Mouse (Mus musculus): Measurements from ENCODE around the gene Slc27a3.

The Slc27a3 gene

GRCm38 (mm10) chr3:90389511-90390490 lies at the start of gene Slc27a3:
Gene Slc27a3 (minus strand): TSS chr3:90389938.
- DNase-seq = no peak

DNA sequence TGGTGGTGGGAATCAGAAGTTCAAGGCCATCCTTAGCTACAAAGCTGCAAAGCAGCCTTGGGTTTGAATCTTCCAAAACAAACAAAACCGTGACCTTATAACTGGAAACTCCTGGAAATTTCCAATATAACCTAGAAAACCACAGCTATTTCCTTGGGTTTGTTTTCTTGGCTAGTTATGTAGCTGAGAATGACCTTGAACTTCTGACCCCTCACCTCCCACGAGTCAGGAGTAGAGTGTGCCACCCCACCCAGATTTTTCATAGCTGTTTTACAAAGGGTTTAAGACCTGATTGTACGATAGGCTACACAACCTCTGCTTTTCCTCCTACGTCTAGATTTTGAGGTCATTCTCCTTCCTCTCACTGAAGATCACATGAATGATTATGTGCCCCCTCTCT lies 47.4 kb upstream of the Slc27a3 start:
- DNase-seq = no peak

- DNase-seq = no peak
Observed at GRCm38 (mm10) chr3:90434073-90434730, 44.5 kb upstream of the Slc27a3 start.

GRCm38 (mm10) chr3:90433381-90434020 lies 43.8 kb upstream of the Slc27a3 start, which contains the start of gene Ints3:
Gene Ints3 (minus strand): TSS chr3:90433622.
- peak; percentile 99 to 100 for DNase-seq

DNA sequence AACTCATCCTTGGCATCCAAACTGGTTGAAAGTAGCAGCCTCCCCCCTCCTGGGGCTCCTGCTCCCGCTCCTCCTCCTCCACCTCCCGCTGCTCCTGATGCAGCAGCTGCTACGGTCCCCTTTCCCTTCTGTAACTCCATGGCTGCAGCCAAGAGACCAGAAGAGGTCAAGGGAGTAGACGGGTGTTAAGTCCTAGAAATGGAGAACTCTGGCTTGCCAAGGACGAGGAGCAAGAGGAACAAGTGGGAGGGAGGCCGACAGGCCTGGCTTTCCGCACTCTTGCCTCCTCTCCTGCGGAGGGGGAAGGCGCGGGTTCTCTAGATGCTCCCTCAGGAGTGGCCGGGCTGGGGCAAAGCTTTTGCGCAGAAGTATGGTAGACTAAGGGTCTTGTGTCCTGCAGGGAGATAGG lies 43.1 kb upstream of the Slc27a3 start:
- DNase-seq = peak in 1 of 2 experiments; percentile 37

DNA sequence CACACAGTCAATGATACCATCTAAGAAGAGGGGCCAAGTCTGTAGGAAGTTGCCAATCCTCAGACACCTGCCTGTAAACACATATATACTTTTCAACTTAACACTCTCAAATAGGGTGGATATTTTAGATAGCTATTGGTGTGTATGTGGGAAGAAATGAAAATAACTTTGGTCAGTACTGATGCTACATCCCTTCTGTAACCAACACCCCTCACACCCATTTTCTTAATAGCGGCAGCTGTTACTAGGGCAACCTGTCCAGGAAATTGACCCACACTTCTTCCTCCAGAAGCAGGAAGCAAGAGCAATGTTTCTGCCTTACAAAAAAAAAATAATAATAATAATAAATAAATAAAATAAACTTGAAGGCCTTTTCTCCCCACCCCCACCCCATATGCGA lies 42.6 kb upstream of the Slc27a3 start:
- no peak for DNase-seq

DNA sequence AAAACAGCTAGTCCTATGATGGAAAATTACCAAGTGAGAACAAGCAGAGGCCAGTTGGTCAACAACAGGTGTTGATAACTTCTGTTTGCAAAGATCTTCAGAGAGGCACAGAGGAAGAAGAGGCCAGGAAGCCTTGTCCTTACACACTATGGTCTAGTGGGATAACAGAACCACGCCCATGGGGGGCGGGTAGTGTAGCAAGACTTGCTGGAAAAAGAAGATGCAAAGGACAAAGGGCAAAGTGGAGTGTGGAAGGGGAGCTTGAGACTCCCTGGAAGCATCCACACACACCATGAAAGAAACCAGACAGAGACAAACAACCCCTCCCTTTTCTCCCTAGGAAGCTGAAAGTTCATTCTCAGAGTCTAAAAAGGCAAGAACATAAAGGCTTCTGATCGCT lies 39.8 kb upstream of the Slc27a3 start:
- no peak for DNase-seq

GRCm38 (mm10) chr3:90428186-90428585 lies 38.4 kb upstream of the Slc27a3 start:
- no peak for DNase-seq

- no peak for DNase-seq
Observed at GRCm38 (mm10) chr3:90427574-90427973, 37.8 kb upstream of the Slc27a3 start.

- no peak for DNase-seq
Observed at GRCm38 (mm10) chr3:90425499-90425898, 35.8 kb upstream of the Slc27a3 start.

GRCm38 (mm10) chr3:90423549-90423948 lies 33.8 kb upstream of the Slc27a3 start:
- no peak for DNase-seq

DNA sequence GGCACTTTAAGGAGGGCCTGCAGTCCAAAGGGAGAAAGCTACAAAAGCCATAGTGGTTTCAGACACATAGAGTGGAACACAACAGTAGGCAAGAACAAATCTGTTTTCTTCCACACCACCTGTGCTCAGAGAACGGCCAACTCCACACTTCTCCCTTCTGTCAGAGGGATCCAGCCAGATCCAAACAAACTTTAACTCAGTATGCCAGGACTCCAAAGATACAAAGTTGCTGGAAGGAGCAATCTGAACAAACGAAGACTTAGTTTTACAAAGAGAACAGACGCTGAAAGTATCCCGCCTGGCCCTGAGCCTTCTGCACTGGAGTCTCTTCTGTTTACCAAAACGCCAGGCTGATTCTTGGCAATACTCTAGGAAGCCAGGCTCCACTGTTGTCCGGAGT lies 31.0 kb upstream of the Slc27a3 start:
- no peak for DNase-seq

DNA sequence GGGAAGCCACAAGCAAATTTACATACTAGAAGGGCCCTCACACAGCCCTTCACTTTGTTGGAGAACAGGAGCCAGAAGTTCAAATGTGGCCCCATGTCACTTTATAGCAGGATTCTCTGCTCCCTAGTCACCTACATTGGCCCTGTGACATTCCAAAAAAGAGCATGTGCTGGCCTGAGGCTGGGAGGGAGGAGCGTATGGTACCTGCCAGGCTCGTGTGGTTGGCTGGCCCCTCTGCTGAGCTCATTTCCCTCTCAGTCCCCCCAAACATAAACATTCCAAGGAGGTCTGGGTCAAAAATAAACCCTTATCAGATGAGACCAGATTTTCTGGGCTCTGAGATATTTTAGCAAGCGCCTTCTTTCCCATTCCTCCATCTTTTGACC lies 23.3 kb upstream of the Slc27a3 start:
- DNase-seq = no peak

DNA sequence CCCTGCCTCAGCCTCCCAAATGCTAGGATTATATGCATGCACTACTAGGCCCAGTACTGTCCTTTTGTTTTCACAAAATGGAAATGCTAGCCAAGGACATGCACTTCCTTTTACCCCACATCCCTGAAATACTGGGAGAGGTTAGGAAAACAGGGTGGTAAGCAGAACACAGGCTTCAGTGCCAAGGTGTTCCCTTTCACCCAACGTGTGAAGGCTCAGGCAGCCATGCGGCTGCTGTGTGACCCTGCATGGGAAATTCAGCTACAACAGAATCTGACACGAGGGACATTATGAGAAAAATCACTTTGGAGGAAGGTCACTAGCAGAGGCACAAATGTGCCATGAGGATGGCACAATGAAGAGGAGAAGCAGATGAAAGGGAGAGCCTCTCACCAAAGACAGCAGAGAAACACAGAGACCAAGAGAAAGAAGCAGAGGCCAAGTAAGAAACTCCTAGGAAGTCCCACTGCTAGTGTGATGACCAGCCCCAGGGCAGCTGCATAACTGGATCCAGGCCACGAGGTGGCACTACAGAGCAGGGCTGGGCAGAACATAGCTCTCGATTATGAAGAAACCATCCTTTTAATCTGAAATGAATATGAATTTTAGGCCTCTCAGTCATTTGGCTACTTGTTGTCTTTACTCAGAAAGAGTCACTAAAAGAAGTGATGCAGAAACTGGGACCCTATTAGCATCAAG lies 22.7 kb upstream of the Slc27a3 start:
- DNase-seq = peak in 1 of 2 experiments; percentile 21

DNA sequence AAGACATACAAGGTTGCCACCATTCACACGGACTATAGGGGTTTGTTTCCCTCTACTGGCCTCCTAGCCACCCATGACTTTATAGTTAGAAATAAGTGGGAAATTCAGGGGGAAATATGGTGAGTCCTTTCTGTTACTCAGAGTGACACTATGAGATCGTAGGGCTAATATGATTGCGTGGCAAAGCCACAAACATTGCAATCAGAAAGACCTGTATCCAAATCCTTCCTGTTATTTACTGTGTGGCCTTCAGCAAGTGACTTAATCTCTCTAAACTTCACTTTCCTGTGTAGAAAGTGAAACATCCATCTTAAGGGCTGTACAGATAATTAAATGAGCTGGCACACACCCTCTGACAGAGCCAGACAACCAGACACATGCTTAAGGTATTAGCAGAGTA lies 19.0 kb upstream of the Slc27a3 start:
- no peak for DNase-seq

- DNase-seq = no peak
Observed at GRCm38 (mm10) chr3:90406414-90406813, 16.7 kb upstream of the Slc27a3 start.

GRCm38 (mm10) chr3:90404609-90405008 lies 14.9 kb upstream of the Slc27a3 start:
- DNase-seq = no peak

DNA sequence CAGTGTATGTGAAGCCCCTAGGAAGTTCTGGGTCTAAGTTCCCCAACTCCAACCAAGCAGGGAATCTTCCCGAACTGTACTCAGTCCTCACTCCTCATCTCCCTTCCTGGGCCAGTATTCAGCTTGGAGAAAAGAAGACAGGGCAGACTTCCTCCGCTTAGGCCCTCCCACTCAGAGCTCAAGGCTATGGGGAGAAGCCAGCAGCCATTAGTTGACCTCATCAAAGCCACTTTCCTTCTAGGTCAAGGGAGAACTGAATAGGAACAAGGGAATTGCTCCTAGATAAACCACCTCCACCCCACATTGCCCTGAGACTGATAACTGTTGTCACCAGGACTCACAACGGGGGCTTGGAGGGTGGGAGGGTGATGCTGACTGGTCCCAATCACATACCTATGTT lies 14.4 kb upstream of the Slc27a3 start:
- DNase-seq = no peak

DNA sequence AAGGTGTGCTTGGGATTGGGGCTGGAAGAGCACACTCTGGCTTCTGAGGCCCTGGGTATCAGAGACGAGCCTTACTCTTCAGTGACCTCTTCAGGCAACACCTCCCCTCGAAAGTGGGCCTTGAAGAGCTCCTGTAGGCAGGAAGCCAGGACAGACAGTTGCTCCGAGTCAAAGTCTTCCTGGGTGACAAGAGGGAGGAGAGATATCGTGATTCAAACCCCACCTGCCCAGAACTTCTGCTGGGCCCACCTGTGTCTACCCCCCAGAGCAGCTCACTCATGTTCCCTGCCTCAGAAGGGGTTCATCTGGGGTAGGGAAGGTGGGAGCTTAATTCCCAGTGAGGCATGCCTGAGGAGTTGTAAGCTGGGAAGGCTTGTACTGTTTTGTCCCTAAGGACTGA lies 11.3 kb upstream of the Slc27a3 start:
- DNase-seq = no peak

GRCm38 (mm10) chr3:90395629-90396028 lies 5.9 kb upstream of the Slc27a3 start:
- DNase-seq = no peak

GRCm38 (mm10) chr3:90392661-90393060 lies 2.9 kb upstream of the Slc27a3 start:
- no peak for DNase-seq

DNA sequence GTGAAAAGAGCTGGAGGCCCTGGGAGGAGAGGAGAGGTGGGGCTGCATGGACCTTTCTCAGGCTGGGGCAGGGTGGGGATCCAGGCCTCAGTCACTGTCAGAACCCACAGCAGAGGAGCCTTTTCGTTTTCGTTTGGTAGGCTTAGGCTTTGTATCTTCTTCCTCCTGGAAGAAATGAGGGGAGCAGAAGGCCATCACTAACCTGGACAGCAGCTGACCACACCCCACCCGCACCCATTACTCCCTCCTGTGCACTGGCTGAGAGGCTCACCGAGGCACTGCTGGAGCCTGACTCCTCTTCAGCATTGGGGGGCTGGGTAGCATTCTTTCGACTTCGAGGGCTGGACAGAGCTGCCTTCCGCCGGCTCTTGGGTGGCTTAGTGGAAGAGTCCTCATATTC lies 2.2 kb upstream of the Slc27a3 start:
- no peak for DNase-seq

- DNase-seq = no peak
Observed at GRCm38 (mm10) chr3:90391004-90391403, 1.3 kb upstream of the Slc27a3 start.

Measured in thymus, adult 18-20 months (tissue).